Mouse (Mus musculus) T-helper 1 cell (primary cell): ENCODE measurements around the gene Tmem126b.

Experiments used
- in situ Hi-C: fragments of 300-600 bp; cut with MboI, MseI; formaldehyde crosslinking; loops from one replicate; pipeline ENCODE4 v1.15.1; 2025; ENCODE audit warnings: high pct_unique_total_duplicates

Gene Tmem126b

DNA sequence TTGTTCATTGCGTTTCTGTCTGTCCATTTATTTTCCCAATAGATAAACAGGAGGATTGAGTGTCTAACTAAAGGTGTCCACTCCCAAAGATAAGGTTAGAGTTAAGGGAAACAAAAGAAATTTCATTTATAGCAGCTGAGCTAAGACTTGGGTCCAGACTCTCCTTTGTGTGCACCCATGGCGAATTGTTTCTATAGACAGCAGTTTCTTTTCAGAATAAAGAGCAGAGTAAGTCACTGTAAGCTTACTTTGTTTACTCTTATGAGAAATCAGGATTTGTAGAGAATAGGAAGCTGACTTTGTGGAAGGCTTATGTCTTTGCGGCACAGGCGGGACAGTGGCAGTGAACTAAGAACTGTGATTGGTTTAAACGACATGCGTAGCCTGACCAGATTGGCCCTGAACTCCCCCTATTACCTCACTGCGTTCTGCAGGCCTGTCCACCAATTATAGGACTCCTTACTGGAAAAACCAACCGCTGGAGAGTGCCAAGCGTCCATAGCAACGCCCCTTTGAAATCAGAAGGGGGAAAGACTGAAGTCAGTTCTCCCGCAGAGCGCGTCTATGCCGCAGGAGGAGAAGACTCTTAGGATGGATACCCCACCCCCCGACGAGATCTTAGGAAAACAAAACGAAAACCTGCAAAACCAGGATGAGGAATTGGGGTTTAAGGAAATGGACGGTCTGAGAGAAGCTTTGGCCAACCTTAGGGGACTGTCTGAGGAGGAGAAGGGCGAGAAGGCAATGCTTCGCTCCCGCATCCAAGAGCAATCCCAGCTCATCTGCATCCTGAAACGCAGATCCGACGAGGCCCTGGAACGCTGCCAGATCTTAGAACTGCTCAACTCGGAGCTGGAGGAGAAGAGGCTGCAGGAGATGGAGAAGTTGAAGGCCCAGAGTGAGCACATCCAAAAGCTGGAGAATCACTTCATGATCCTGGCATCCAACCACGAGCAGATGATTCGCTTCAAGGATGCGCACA, 49.5 kb downstream of the Tmem126b start, which contains the start of gene Ccdc89:
TSS of gene Ccdc89 (plus strand) at position 558 of the 982 bp plus-strand sequence.
- in situ Hi-C loops, result no loop called here
